14 mouse cellular contexts compared by ENCODE assay signal in genomic region chr14:52565606-52566005, GRCm38 (mm10).
"Had no signal": no experiment of that assay in that cellular context is flagged by ENCODE, and none has a peak within 500 bp of the region (broad histone marks: within the 10 kb centered on the region; RNA-seq: fewer than 3 reads in every experiment).

No protein-coding gene starts in this region.

- H3K36me3 ChIP-seq: liver, embryonic 13.5 days; midbrain, embryonic 12.5 days; midbrain, embryonic 15.5 days; neural tube, embryonic 13.5 days; stomach, embryonic 15.5 days had no signal

- DNase-seq: kidney, adult 9 months; kidney, postnatal 14 days; kidney, postnatal 4 days; liver, embryonic 13.5 days; lung, adult 2 months; lung, postnatal 14 days; lung, postnatal 4 days; retina, postnatal 1 day; thymus, postnatal 25 days had no signal

- ATAC-seq: midbrain, embryonic 15.5 days had no signal

- H3K4me3 ChIP-seq: left cerebral cortex, adult 2 months; liver, embryonic 13.5 days; midbrain, embryonic 12.5 days; midbrain, embryonic 15.5 days; neural tube, embryonic 13.5 days; stomach, embryonic 15.5 days had no signal

- H3K27me3 ChIP-seq: liver, embryonic 13.5 days; midbrain, embryonic 12.5 days; midbrain, embryonic 15.5 days; neural tube, embryonic 13.5 days; stomach, embryonic 15.5 days had no signal

- H3K27ac ChIP-seq: left cerebral cortex, adult 2 months; liver, embryonic 13.5 days; midbrain, embryonic 12.5 days; midbrain, embryonic 15.5 days; neural tube, embryonic 13.5 days; stomach, embryonic 15.5 days had no signal

- H3K9me3 ChIP-seq: liver, embryonic 13.5 days; midbrain, embryonic 15.5 days; stomach, embryonic 15.5 days had no signal

- H3K4me1 ChIP-seq: liver, embryonic 13.5 days; midbrain, embryonic 12.5 days; midbrain, embryonic 15.5 days; neural tube, embryonic 13.5 days; stomach, embryonic 15.5 days had no signal
